Mouse (Mus musculus): ENCODE data around the gene Fndc9. TPM values are rescaled to one million over a fixed set of nuclear protein-coding genes. Genes with fewer than 3 reads are reported as not detected.
A peak's percentile ranks its signal among the peaks of the same experiment; 100 is the strongest.

Gene Fndc9
- total RNA-seq, 2 experiments from 2014 or later: not detected

- intact Hi-C loops (cut with DNase I): no loop called here
- DNase-seq: no peak
These were observed 5.1 kb upstream of the Fndc9 start for GRCm38 (mm10) chr11:46230184-46230583.

GRCm38 (mm10) chr11:46232803-46233202, 2.5 kb upstream of the Fndc9 start:
- DNase-seq: no peak
- intact Hi-C loops (cut with DNase I): no loop called here

GRCm38 (mm10) chr11:46233966-46234365, 1.4 kb upstream of the Fndc9 start:
- DNase-seq: no peak
- intact Hi-C loops (cut with DNase I): no loop called here

- intact Hi-C loops (cut with DNase I): no loop called here
- peak; percentile 30 to 64 for DNase-seq
These were observed 1.6 kb downstream of the Fndc9 start for GRCm38 (mm10) chr11:46236976-46237375.

- intact Hi-C loops (cut with DNase I): no loop called here
- no peak for DNase-seq
These were observed 5.9 kb downstream of the Fndc9 start for GRCm38 (mm10) chr11:46241150-46241673.

GRCm38 (mm10) chr11:46241985-46242384, 6.7 kb downstream of the Fndc9 start:
- intact Hi-C loops (cut with DNase I): no loop called here
- DNase-seq: no peak

- intact Hi-C loops (cut with DNase I): no loop called here
- DNase-seq: no peak
These were observed 9.6 kb downstream of the Fndc9 start for GRCm38 (mm10) chr11:46244731-46245604.

- intact Hi-C loops (cut with DNase I): no loop called here
These were observed 10.6 kb downstream of the Fndc9 start for GRCm38 (mm10) chr11:46245926-46246325.

GRCm38 (mm10) chr11:46246393-46246792, 11.1 kb downstream of the Fndc9 start:
- intact Hi-C loops (cut with DNase I): no loop called here
- no peak for DNase-seq

More at GRCm38 (mm10) chr11:46245926-46246325, 10.6 kb downstream of the Fndc9 start:
- DNase-seq: no peak

- DNase-seq: no peak
- intact Hi-C loops (cut with DNase I): no loop called here
These were observed 13.0 kb downstream of the Fndc9 start for GRCm38 (mm10) chr11:46248352-46248751.

GRCm38 (mm10) chr11:46251994-46252393, 16.7 kb downstream of the Fndc9 start:
- intact Hi-C loops (cut with DNase I): no loop called here
- peak; percentile 56 to 70 for DNase-seq

- intact Hi-C loops (cut with DNase I): no loop called here
- DNase-seq: no peak
These were observed 20.0 kb downstream of the Fndc9 start for GRCm38 (mm10) chr11:46255291-46255690.

- intact Hi-C loops (cut with DNase I): no loop called here
- DNase-seq: no peak
These were observed 22.9 kb downstream of the Fndc9 start for GRCm38 (mm10) chr11:46258207-46258606.

- DNase-seq: no peak
- intact Hi-C loops (cut with DNase I): no loop called here
These were observed 23.4 kb downstream of the Fndc9 start for GRCm38 (mm10) chr11:46258749-46259148.

GRCm38 (mm10) chr11:46262854-46263253, 27.5 kb downstream of the Fndc9 start:
- DNase-seq: no peak
- intact Hi-C loops (cut with DNase I): no loop called here

GRCm38 (mm10) chr11:46263291-46263690, 28.0 kb downstream of the Fndc9 start:
- no peak for DNase-seq
- intact Hi-C loops (cut with DNase I): no loop called here

GRCm38 (mm10) chr11:46264584-46264983, 29.3 kb downstream of the Fndc9 start:
- DNase-seq: no peak
- intact Hi-C loops (cut with DNase I): no loop called here

- intact Hi-C loops (cut with DNase I): no loop called here
- no peak for DNase-seq
These were observed 29.9 kb downstream of the Fndc9 start for GRCm38 (mm10) chr11:46265031-46265786.

GRCm38 (mm10) chr11:46268991-46269390, 33.7 kb downstream of the Fndc9 start:
- intact Hi-C loops (cut with DNase I): loop anchor here (1.0 kb wide), 1 partner anchor 162 kb away; no protein-coding TSS in a partner anchor
- DNase-seq: peak; percentile 51 to 65

- DNase-seq: no peak
- intact Hi-C loops (cut with DNase I): loop anchor here (1.0 kb wide), 1 partner anchor 162 kb away; no protein-coding TSS in a partner anchor
These were observed 34.1 kb downstream of the Fndc9 start for GRCm38 (mm10) chr11:46269391-46269790.

GRCm38 (mm10) chr11:46269893-46270292, 34.6 kb downstream of the Fndc9 start:
- intact Hi-C loops (cut with DNase I): loop anchor here (1.0 kb wide), 1 partner anchor 161 kb away; no protein-coding TSS in a partner anchor
- no peak for DNase-seq
